Mouse (Mus musculus): ENCODE results near the gene C1qtnf2. TPM values are rescaled to one million over a fixed set of nuclear protein-coding genes. Genes with fewer than 3 reads are reported as not detected.

Gene C1qtnf2
- polyA plus RNA-seq, 1 experiment from 2014 or later, result 1.2 TPM

GRCm38 (mm10) chr11:43463204-43463603, 10.9 kb upstream of the C1qtnf2 start:
- no peak for DNase-seq (ENCODE audit: extremely low spot score, low spot score)
- no peak overlapping the region for H3K4me3 ChIP-seq
- no peaks in the 10 kb centered on the region for H3K4me1 ChIP-seq
- H3K36me3 ChIP-seq (replicated peaks), result no peaks in the 10 kb centered on the region
- peaks cover 7% of the 10 kb centered on the region for H3K9me3 ChIP-seq
- H3K27me3 ChIP-seq (ENCODE audit: poor library complexity, severe bottlenecking), result no peaks in the 10 kb centered on the region
- 94% methylated on average over 25 of the region's 25 CpGs for WGBS
- no peak overlapping the region for H3K27ac ChIP-seq

GRCm38 (mm10) chr11:43470118-43470517, 4.0 kb upstream of the C1qtnf2 start:
- no peaks in the 10 kb centered on the region for H3K9me3 ChIP-seq

DNA sequence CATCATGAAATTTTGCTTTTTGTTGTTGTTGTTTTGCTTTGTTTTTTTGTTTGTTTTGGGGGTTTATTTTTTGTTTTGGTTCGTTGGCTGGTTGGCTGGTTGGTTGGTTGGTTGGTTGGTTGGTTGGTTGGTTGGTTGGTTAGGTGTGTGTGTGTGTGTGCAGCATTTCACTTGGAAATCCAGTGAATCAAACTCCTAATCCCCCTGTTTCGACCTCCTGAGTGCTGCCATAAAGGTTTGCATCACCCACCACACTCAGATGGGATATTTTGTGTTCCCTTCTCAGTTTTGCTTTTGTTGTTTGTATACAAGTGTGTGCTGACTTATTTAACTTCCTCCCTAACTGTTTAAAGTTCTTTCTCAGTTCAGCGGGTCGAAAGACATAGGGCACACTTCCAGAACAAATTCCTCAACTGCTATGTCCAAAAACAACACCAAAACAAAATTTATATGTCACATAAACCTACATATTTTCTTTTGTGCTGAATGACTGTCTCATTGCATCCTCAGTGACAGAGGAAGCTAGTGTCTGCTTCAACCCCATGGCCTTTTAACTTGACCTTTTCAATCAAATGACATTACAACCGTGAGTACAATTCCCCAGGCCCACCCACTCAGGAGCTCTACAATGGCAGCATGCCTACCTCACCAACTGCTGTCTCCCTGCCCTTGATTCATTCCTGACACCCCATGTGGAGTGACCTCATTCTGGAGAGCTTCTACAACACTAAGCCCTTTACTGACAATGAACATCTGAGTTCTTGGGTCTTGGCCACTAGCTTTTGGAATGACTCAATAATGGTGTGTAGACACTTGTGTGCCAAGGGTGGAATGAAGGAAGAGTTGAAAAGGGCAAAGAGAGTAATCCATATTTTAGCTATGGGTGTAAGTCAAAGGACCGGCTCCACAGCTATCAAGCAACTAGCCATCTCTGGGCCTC, 2.9 kb upstream of the C1qtnf2 start:
- Histone ChIP-seq H3K9me3 (no peaks in the 10 kb centered on the region), H3K27ac (no peak overlapping the region), H3K27me3 (ENCODE audit: poor library complexity, severe bottlenecking) (peaks cover 29% of the 10 kb centered on the region), H3K4me3 (no peak overlapping the region), H3K4me1 (peaks cover 16% of the 10 kb centered on the region), H3K36me3 (replicated peaks) (no peaks in the 10 kb centered on the region)
- WGBS, result 77% methylated on average over 6 of the region's 6 CpGs
- no peak for DNase-seq (ENCODE audit: extremely low spot score, low spot score)

More at GRCm38 (mm10) chr11:43470118-43470517, 4.0 kb upstream of the C1qtnf2 start:
- H3K27me3 ChIP-seq (ENCODE audit: poor library complexity, severe bottlenecking), result peaks cover 22% of the 10 kb centered on the region
- H3K4me1 ChIP-seq, result peaks cover 15% of the 10 kb centered on the region
- DNase-seq (ENCODE audit: extremely low spot score, low spot score), result no peak
- no peaks in the 10 kb centered on the region for H3K36me3 ChIP-seq (replicated peaks)
- H3K4me3 ChIP-seq, result no peak overlapping the region
- H3K27ac ChIP-seq, result no peak overlapping the region
- WGBS, result 68% methylated on average over 5 of the region's 5 CpGs

DNA sequence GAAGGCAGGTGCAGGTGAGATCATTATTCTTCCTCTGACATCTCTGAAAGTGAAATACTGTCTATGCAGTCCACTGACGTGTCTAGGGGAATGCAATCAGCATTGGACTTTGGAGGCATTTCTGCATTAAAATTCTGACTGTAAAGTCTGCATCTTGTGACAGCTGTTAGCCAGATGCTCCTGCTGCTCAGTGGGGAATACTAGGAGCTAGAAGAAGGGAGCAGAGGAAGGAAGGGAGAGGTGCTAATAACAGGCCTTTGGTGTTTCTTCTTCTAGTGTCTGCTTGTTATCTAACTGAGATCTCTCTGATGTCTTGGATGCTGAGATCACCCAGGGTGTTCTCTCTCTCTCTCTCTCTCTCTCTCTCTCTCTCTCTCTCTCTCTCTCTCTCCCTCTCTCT, 961 bp upstream of the C1qtnf2 start:
- peaks cover 16% of the 10 kb centered on the region for H3K4me1 ChIP-seq
- no peaks in the 10 kb centered on the region for H3K36me3 ChIP-seq (replicated peaks)
- H3K4me3 ChIP-seq, result no peak overlapping the region
- WGBS, result 74% methylated on average over 1 of the region's 1 CpGs
- peaks cover 29% of the 10 kb centered on the region for H3K27me3 ChIP-seq (ENCODE audit: poor library complexity, severe bottlenecking)
- no peak for DNase-seq (ENCODE audit: extremely low spot score, low spot score)
- H3K9me3 ChIP-seq, result no peaks in the 10 kb centered on the region
- no peak overlapping the region for H3K27ac ChIP-seq

DNA sequence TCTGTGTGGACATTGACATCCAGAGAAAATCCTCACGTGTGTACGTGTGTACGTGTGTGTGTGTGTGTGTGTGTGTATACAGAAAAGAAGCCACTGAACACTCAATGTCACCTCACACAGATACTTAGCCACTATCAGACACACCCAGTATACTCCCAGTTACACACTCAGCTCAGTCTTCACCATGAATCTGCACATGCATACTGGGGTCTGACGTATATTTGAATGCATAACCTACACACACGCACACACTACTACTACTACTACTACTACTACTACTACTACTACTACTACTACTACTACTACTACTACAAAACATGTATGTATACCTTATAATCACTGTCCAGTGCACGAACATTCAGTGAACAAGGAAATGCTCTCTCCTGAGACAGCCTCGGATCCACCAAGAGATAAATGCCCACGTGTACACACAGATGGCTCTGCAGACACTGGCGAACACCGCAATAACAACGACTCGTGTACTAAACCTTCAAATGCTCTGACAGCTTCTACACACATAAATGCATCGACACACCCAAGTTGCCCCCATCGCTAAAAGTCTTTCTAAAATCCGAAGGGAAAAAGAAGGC, 346 bp upstream of the C1qtnf2 start:
- Histone ChIP-seq H3K4me3 (peak overlapping the region; percentile 51), H3K36me3 (replicated peaks) (no peaks in the 10 kb centered on the region), H3K27ac (peak overlapping the region; percentile 53; the same call in 1 of the 2 replicates), H3K27me3 (ENCODE audit: poor library complexity, severe bottlenecking) (peaks cover 29% of the 10 kb centered on the region), H3K9me3 (no peaks in the 10 kb centered on the region), H3K4me1 (peaks cover 16% of the 10 kb centered on the region)
- WGBS, result 60% methylated on average over 15 of the region's 15 CpGs
- no peak for DNase-seq (ENCODE audit: extremely low spot score, low spot score)

- H3K36me3 ChIP-seq (replicated peaks), result no peaks in the 10 kb centered on the region
- no peak overlapping the region for H3K27ac ChIP-seq
- no peaks in the 10 kb centered on the region for H3K9me3 ChIP-seq
- 86% methylated on average over 3 of the region's 3 CpGs for WGBS
- H3K4me1 ChIP-seq, result peaks cover 29% of the 10 kb centered on the region
- peak; percentile 12 for DNase-seq (ENCODE audit: extremely low spot score, low spot score)
- no peak overlapping the region for H3K4me3 ChIP-seq
- peaks cover 14% of the 10 kb centered on the region; the same call in 1 of the 2 replicates for H3K27me3 ChIP-seq (ENCODE audit: poor library complexity, severe bottlenecking)
Measured at GRCm38 (mm10) chr11:43479376-43479775, 5.3 kb downstream of the C1qtnf2 start.

DNA sequence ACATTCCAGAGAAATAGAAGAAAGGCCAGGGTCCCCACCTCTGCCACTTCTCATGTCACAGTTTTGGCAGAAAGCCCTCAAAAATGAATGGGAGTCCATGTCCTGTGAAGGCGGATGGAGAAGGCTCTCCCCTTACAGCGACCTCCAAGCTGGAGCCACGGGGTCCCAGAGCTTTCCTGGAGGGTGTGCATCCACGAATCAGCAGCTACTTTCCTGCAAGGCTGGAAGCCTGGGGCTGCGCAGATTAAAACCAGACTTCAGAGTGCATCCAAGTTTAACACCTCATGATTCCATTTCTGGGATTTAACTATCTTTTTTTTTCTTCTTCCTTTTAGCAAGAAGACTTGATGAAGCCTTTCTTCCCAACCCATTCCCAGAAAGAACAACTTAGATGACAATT, 6.5 kb downstream of the C1qtnf2 start:
- H3K36me3 ChIP-seq (replicated peaks), result no peaks in the 10 kb centered on the region
- peak; percentile 13 for DNase-seq (ENCODE audit: extremely low spot score, low spot score)
- 59% methylated on average over 5 of the region's 5 CpGs for WGBS
- H3K27me3 ChIP-seq (ENCODE audit: poor library complexity, severe bottlenecking), result peaks cover 5% of the 10 kb centered on the region
- no peak overlapping the region for H3K4me3 ChIP-seq
- no peaks in the 10 kb centered on the region for H3K9me3 ChIP-seq
- no peak overlapping the region for H3K27ac ChIP-seq
- peaks cover 26% of the 10 kb centered on the region for H3K4me1 ChIP-seq

DNA sequence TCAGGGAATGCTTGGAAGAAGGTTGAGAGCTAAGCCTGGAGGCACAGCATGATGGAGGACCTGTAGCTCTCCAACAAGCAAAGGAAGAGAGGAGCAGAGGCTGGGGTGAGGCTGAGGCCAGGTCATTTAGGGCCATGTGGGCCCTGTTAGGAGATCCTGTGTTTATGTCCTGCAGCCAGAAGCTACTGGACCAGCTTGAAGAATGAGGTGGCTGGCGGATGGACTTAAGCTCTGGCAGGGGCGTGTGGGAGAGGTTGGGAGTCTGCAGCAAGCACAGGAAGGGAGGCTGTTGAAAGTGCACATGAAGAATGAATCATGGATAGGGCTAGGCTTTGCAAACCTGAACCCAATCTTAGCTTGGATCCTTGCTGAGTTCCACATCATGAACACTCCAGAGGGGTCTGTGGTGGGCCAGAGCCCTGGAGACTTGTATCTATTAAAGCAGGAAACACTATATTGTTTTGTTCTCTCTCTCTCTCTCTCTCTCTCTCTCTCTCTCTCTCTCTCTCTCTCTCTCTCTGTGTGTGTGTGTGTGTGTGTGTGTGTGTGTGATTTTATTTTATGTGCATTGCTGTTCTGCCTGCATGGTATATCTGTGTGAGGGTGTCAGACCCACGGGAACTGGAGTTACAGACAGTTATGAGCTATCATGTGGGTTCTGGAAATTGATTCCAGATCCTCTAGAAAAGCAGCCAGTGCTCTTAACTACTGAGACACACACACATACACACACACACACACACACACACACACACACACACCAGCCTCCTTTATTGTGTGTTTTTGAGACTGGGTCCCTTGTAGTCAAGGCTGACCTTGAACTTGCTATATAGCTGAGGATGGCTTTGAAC, 7.8 kb downstream of the C1qtnf2 start:
- H3K9me3 ChIP-seq, result no peaks in the 10 kb centered on the region
- DNase-seq (ENCODE audit: extremely low spot score, low spot score), result no peak
- 57% methylated on average over 3 of the region's 3 CpGs for WGBS
- no peak overlapping the region for H3K27ac ChIP-seq
- peaks cover 6% of the 10 kb centered on the region; the same call in 1 of the 2 replicates for H3K27me3 ChIP-seq (ENCODE audit: poor library complexity, severe bottlenecking)
- no peak overlapping the region for H3K4me3 ChIP-seq
- no peaks in the 10 kb centered on the region for H3K36me3 ChIP-seq (replicated peaks)
- H3K4me1 ChIP-seq, result peaks cover 26% of the 10 kb centered on the region

DNA sequence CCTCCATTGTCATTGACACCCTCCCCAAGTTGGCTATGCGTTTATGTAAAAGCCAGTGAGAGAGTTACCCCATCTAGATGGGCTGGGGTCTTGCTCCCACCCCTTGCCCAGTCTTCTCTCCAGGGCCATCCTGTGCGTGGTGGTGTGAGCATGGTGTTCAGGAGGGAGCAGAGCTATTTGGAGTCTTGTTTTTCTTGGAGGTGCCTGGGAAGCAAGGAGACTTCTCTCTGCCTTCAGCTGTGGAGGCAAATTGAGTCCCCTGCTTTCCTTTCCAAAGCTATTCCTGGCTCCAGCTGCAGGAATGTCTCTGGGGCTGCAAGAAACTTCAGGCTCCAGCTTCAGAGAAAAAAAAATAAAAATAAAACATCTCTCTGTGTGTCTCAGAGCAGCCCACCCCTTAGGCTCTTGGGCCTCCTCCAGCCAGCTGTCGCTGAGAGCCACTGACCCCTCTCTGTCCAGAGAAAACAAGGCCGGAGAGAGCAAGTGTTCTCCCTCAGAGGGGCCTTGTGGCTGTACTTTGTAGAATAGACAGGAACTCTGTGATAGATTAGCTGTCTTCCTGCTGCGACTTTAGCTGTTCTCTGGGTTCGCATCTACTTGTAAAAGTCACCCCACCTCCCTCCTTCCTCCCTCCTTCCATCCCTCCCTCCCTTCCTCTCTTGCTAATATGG, 9.2 kb downstream of the C1qtnf2 start:
- Histone ChIP-seq H3K36me3 (replicated peaks) (no peaks in the 10 kb centered on the region), H3K9me3 (no peaks in the 10 kb centered on the region), H3K27me3 (ENCODE audit: poor library complexity, severe bottlenecking) (peaks cover 6% of the 10 kb centered on the region; the same call in 1 of the 2 replicates), H3K4me3 (no peak overlapping the region), H3K27ac (no peak overlapping the region), H3K4me1 (peaks cover 26% of the 10 kb centered on the region)
- peak; percentile 13 for DNase-seq (ENCODE audit: extremely low spot score, low spot score)
- 64% methylated on average over 6 of the region's 6 CpGs for WGBS

DNA sequence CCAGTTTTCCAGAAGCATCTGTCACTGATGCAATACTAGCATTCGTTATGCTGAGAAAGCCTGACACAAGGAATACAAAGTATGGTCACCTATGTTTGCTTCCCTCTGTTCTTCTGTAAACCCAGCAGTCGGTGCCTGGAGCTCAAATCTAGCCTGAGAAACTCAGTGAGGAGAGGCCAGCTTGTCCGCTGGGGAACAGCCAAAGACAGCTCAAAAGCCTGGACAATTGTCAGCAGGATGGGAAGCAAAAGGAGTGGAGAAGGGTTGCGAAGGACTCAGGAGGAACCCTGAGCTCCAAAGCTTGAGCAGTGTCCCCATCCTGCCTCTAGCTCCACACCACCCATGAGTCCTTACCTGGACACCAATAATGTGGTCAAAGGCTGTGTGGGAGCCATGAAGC, 10.0 kb downstream of the C1qtnf2 start:
- WGBS, result 80% methylated on average over 4 of the region's 4 CpGs

DNA sequence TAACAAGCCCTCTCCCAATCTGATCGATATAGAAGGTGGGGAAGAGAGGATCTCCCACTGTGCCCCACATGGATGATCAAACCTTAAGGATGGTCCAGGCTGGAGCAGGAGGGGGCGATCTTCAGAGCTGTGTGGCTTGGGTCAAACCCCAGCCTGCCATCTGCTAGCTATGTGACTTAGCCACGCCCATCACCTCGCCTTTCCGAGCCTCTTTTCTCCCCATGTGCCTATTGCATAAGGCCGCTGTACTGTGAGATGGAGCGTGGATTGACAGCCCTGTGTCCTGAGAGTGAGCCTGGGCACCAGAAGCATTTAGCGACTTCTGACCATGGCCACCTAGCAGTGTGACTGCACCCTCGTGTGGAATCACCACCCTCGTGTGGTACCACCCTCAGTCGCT, 10.6 kb downstream of the C1qtnf2 start:
- Histone ChIP-seq H3K9me3 (no peaks in the 10 kb centered on the region), H3K4me1 (peaks cover 26% of the 10 kb centered on the region), H3K36me3 (replicated peaks) (no peaks in the 10 kb centered on the region), H3K27ac (no peak overlapping the region), H3K27me3 (ENCODE audit: poor library complexity, severe bottlenecking) (peaks cover 6% of the 10 kb centered on the region; the same call in 1 of the 2 replicates), H3K4me3 (no peak overlapping the region)
- 52% methylated on average over 11 of the region's 11 CpGs for WGBS
- no peak for DNase-seq (ENCODE audit: extremely low spot score, low spot score)

More for the DNA sequence above, 10.0 kb downstream of the C1qtnf2 start:
- no peaks in the 10 kb centered on the region for H3K36me3 ChIP-seq (replicated peaks)
- no peak overlapping the region for H3K27ac ChIP-seq
- peaks cover 26% of the 10 kb centered on the region for H3K4me1 ChIP-seq
- peaks cover 6% of the 10 kb centered on the region; the same call in 1 of the 2 replicates for H3K27me3 ChIP-seq (ENCODE audit: poor library complexity, severe bottlenecking)
- no peak for DNase-seq (ENCODE audit: extremely low spot score, low spot score)
- no peaks in the 10 kb centered on the region for H3K9me3 ChIP-seq
- no peak overlapping the region for H3K4me3 ChIP-seq

DNA sequence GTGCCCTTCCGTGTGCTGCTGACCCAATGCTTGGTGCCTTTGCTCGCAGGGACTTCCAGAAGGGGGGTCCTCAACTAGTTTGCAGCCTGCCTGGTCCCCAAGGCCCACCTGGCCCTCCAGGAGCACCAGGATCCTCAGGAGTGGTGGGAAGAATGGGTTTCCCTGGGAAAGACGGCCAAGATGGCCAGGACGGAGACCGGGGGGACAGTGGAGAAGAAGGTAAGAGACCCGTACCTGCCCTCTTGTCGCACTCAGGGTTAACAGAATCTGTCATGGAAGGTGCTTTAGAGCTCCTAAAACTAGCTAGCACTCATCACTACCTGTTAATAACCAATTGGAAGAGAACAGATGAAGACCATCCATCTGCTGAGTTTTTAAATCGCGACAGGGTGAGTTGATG, 11.8 kb downstream of the C1qtnf2 start:
- H3K4me1 ChIP-seq, result peaks cover 21% of the 10 kb centered on the region
- no peak for DNase-seq (ENCODE audit: extremely low spot score, low spot score)
- H3K36me3 ChIP-seq (replicated peaks), result no peaks in the 10 kb centered on the region
- H3K9me3 ChIP-seq, result no peaks in the 10 kb centered on the region
- no peak overlapping the region for H3K4me3 ChIP-seq
- H3K27me3 ChIP-seq (ENCODE audit: poor library complexity, severe bottlenecking), result peaks cover 6% of the 10 kb centered on the region; the same call in 1 of the 2 replicates
- H3K27ac ChIP-seq, result no peak overlapping the region
- 93% methylated on average over 9 of the region's 9 CpGs for WGBS
